Mouse (Mus musculus): Measurements from ENCODE around the gene Ablim1. TPM values are rescaled to one million over a fixed set of nuclear protein-coding genes. Genes with fewer than 3 reads are reported as not detected.
A peak's percentile ranks its signal among the peaks of the same experiment; 100 is the strongest.

The Ablim1 gene
- total RNA-seq, 2 experiments from 2014 or later: 42.8 to 52.0 TPM

DNA sequence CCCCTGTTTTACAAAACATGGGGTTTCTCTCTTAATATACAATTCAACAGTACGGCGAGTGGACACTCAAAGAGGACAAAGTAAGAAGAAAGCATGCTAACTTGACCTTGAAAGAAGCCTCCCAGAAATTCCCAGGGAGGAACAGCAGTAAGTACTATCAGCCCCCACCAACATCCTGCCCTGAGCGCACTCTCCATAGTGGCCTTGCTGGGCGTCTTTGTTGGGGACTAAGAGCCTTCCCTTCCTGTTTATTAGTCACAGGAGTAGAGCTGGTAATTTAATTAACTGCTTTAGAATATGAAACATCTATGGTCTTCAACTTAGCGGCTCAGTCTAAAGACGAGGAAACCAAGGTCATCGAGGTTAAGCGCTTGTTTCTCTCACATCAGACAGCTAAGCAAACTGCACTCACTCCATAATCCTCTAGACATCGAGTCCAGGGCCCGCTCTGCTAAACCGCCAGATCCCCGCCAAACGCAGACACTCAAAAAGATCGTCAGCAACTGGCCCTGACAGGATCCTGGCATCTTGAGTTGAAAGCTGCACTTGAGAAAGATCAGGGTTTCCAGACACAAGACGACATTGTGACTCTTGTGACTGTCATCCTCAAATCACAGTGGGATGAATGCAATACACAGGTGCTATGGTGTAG is 50.3 kb downstream of the Ablim1 start:
- no peak for DNase-seq

DNA sequence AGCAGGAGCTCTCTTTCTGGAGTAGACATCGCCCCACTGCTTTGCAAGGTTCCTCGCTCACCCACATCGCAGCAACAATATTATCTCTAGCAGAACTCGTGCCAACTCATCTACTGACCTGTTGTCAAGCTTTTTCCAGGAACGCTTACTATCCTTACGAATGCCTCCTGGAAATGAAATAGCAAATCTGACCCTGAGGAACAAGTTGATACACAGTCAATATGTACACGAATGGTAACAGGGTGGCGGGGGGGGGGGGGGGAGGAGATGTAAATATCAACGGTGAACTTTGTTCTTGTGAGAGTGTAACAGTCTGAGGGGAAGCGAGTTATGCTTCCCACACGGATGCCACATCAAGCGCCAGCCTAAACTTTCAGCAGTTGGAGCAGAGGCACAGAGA is 56.9 kb downstream of the Ablim1 start:
- DNase-seq: no peak

DNA sequence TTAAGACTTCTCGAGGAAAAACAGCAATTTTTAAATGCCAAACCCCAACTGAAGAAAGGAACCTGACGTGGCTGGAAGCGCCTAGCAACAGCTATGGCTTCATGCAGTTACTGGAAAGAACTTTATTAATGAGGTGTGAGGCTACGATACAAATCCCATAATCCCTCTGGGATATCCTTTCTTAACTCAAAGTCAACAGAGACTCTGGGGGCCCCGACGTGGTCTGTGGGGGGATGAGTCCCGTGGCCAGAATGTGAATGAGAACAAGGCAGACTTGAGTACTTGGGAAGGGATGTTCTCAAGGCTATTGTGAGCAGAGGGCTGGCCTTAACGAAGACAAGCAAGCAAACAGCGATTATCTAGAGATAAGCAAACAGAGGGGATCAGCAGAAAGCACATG is 58.1 kb downstream of the Ablim1 start:
- DNase-seq: no peak

DNA sequence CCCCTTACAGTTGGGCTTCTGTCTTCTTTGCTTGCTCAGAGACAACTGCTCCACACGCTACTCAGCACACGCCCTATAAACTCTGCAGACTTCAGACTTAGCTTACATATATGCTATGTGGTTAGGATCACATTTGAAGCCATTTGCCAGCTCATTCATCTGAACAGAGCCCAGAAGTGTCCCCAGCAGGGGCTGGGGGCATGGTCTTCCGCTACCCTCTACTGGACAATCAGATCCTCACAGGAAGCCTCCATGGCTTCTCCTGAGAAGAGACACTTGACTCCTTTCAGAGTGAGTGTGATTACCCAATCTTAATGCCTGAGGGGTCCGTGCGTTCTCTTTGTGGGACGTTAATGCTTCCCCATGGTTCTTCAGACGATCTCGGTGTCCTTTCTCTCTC is 59.6 kb downstream of the Ablim1 start:
- DNase-seq: no peak

DNA sequence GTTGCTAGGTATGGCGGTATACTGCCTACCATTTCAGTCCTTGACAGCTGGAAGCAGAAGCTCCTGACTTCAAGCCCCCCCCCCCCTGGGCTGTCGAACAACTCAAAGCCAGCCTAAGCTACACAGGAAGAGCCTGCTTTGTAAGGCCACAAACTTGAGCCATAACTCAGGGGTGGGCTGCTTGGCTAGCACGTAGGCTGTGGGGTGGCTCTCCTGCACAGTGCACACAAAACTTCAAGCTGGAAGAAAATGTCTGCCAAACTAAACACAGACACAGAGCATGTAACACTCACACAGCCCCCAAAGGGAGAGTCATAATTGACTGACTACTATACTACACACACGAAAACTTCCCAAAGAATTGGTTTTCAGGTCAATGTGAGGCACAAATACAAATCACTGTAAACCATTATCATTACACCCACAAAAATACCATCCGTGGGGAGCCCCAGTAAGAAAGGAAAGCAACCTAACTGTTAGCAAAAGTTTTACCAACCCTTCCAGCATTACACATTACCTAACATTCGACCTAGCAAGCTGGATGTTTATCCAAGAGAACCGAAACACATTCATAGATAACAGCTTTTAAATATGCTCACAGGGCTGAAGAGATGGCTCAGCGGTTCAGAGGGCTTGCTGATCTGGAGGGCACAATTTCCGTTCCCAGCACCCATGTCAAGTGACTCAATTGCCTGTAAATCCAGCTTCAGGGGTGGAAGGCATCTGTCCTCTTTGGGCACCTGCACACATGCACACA is 61.8 kb downstream of the Ablim1 start:
- no peak for DNase-seq

DNA sequence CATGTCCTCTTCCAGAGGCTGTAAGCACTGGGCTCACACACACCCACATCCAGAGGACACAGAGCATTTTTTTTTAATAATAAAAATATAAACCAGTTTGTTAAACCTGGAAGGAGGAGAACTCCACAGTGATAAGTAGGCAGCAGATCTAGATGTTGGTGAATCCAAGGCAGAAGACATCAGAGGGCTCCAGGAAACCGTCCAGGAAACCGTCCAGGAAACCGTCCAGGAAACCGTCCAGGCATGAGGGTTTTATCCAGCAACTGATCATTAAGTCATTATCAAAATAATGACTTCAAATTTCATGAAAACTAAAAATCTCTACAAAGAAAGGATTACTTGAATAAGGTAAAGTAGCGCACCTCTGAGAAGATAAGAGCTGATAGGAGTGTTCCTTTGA is 65.9 kb downstream of the Ablim1 start:
- no peak for DNase-seq

DNA sequence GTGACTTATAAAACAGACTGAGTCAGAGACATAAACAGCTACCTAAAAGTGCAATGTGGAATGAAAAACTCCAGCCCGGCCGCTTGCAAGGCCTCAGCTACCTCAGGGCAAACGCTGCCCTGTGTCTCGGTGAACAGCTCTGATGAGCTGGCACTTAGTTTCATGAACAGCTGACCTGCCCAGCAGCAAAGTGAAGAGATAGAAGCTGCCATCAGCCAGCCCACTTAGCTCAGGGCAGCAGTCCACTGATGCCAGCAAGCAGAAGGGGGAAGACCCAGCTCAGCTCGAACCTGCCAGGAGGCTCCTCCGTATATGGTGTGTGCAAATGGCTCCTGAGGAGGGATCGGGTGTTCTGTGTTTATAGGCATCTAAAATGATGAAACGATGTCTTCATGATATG is 67.5 kb downstream of the Ablim1 start:
- no peak for DNase-seq

DNA sequence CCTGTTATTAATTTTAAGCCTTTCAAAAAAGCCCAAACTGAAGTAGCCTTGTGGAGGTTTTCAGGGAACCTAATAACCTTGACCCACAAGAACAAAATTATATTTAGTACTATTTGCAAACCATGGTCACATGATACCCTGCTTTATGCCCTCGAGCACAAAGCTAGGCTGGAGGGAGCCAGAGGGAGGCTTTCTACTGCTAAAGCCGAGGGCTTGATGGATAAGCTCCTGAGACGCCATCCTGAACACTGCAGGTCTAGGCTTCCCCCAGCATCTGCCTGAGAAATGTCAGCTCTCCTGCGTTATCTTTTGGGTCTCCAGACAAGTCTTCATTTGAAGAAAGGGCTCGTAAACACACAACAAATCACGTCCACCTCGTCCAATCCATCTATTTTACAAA is 70.4 kb downstream of the Ablim1 start:
- no peak for DNase-seq

DNA sequence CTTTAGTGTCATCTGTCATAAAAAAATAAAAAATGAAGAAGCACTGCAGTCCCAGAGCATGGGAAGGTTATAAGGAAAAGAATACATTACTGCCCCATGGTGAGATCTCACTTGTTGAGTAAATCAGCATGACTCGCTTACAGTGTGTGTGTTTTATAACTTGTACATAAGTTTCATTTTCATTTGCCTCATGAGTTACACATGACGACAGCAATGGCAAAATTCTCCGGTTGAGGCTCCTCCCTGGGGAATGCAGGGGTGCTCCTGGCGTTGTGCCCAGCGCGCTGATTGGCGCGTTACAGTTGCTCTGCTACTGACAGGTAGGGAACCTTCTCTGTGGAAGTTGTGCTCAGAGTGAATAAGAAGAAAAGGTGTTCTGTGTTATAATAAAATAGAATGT is 71.1 kb downstream of the Ablim1 start:
- DNase-seq: no peak

DNA sequence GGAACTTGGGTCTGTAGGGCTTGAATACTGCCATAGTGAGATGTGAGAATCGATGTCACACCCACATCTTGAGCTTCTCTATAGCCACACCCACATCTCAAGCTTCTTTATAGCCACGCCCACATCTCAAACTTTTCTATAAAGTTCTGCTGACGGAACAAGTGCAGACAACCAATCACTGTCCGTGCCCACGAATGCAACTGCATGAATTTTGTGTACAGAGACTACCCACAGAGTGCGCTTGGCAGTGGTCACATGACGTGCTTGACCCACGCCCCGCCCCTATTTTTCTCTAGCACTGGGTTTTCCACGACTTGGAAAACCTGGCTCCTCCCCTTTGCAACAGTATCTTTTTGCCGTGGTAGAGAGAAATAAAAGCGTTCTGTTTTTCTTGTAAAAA is 71.5 kb downstream of the Ablim1 start:
- DNase-seq: no peak

DNA sequence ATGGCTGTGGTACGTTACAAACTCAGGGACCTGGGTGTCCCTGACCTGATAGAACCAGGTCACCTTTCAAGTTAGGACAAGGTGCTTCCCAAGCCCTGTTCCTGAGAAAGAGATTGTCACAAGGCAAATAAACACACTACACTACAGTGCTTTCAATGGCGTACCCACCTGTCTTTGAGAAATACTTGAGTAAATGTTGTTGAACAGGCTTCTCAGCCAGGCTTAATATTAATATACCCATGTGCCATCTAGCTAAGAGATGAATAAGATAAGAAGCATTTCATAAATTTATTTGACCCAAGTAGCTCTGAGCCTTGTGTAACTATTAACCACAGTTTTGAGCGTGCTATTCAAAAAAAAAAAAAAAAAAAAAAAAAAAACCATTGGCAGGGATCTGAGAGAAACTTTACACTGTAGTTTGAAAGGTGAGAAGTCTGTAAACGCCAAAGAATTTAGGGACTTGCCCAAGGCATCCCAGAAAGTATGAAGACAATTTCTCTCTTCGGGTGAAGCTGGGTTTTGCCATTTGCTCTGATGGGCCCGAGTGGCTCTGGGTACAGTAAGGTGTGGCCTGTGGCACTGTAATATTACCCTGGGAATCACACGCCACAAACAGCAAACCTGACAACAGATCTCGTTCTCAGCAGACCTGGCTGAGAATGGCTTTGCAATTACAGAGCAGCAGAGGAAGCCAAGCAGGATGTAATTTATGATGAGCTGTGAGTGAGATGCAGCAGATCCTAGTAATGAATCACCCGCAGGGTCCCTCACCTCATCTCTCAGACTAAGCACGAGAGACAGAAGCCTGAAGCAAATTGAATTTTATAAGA is 73.1 kb downstream of the Ablim1 start:
- DNase-seq: no peak

DNA sequence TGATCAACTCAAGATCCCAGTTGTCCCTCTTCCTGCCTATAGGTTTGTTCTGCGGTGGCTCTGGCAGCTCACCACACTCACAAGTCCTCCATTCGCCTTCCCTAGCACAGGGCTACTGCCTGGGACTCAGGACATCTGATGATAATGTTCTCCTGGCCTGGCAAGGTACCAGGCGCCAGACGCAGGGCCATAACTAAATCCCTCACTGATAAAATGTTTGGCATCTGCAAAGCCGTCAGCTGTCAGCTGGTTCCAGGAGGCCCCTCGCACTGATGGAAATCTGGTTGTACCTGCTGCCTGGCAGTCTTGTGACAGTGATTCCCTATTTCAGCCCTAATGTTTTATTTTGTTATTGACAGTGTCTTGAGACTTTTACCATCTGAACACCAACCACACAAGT is 74.5 kb downstream of the Ablim1 start:
- DNase-seq: no peak

DNA sequence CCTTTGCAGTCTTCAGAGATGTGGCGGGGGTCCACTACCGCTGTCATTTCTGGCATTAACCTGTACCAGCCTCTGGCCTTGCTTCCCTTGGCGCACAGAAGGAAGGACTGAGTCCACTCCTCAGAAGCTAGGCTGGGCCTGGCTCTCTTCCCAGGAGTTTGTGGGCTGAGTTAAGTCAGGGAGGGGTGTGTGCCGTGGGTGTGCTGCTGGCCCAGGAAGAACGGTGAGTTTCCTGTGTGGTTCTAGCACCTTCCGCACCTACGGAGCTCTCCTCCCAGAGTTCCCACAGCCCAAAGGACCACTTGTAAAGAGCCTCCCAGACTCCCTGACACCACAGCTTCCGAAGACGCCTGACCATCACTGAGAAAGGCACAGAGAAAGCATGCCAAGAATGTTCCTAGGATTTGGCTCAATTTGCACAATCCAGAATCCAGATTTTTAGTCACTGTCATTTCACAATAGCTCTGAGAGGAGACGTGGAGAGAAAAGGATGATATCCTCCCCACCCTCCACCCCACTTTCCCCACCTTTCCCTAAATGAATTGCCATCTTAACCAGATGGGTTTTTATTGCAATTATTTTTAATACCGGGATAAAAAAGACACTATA is 75.4 kb downstream of the Ablim1 start:
- peak; percentile 50 for DNase-seq

DNA sequence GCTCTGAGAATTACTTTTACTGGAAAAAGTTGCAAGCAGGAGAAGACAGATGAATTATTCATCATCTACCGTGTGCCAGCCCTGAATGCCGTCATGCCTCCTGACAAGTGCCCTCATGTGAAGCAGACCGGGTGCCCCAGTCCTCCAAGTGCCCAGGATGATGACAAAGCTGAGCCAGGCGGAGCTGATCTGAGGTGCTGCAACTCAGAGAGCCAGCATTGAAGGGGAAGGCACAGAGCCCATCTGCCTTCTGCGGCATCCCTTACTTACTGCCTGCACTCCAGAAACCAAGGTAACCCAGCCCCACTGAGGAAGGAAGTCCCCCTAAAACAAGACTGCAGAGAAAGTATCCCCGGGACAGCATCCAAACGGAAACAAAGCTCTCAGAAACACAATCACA is 76.3 kb downstream of the Ablim1 start:
- DNase-seq: no peak

DNA sequence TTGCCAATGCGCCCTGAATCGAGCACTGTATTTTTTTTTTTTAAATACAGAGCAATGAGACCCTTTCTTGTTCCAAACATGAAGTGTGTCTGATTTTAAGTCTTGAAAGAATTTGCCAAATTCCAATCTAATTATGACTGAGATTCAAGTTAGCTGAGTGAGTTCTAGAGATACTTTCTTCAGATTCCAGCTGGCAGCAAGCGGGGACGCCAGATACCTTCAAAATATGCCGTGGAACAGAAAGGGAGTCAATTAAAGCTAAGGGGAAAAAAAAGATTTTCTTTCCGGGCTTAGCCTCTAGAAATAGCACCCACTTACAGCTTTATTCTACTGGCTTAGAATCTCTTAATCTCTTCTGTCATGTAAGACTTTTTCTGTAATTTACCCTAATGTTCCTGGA is 77.2 kb downstream of the Ablim1 start:
- DNase-seq: no peak

DNA sequence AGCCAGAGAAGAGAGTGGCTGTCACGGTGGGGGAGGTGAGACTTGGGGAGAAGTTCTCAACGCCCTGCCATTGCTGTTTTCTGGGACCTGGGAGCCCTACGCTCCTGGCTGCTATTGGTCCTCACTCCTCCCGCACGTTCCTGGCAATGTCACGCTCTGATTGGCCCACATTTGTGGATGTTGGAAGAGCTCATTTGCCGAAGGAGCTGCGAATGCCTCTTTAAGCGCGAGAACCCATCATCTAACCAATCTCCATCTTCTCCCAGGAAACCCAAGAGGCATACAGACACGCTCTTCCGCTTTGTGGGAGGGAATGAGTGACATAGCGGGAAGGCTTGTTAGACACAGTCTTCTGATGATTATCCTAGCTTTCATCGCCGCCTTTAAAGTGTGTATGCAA is 78.1 kb downstream of the Ablim1 start:
- DNase-seq: no peak

DNA sequence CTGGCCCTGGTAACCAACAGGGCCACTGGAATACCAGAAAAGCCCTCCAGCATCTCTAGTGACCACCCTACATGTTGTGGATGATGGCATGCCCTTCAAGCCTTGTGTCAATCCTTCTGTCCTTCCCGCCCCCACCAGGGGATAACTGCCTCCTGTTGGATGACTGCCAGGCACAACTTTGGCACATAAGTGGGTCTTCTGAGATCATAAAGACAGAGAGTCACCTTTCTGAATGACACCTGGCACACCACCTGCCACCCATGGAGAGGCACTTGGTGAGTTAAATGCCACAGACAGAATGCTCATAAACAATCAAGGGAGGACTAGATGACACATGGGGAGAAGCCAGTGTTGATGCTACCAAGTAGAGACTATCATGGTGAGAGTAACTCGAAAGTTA is 78.8 kb downstream of the Ablim1 start:
- no peak for DNase-seq

DNA sequence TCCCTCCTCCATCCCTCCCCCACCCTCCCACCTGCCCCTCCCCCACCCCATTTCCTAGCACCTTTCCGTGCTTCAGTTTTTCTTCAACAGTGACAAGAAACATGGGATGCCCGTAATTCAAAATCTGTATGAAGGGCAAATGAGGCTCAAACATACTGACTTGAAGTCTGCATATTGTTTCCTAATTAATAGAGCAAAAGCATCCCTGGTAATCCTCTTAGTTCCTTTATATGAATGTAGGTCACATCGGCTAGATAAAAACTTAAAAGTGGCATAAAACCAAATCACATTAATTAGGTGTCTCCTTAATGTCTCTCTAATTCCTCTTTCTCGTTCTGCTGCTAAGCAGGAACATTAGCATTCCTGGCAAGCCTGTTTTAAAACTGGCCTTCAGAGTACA is 83.7 kb downstream of the Ablim1 start:
- no peak for DNase-seq

DNA sequence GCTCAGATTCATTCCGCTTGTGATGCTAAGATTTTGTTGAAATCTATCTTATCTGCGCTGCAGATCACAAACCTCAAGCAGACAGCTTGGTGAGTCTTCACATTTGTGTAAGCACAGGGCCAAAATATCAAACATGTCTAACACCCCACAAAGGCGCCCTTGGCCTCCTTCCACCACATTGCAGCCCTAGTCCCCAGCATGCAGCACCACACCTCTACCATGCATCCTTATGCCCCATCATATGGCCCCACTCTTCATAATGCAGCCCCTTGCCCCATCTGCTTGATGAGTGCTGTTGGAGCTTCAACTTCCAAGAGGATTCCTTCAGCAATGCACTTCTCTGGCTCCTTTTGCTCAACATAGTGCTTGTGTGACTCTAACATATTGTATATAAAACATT is 85.6 kb downstream of the Ablim1 start:
- no peak for DNase-seq

DNA sequence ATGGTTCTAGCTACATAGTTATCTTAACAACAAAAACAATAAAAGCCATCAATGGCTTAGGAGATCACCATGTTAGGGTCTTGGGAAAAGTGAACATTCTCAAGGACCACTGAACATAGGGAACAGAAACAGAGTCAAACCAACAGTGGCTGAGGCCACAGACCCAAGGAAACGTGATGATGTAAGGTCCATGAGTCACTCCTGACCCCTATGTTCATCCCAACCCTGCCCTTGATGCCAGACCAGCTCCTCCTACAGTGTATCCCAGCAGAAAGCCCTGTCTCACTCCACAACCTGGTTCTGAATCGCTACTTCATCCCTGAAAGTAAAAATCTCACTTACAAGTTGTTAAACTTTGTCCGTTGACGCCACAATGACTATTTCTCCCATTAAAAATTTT is 86.1 kb downstream of the Ablim1 start:
- no peak for DNase-seq

DNA sequence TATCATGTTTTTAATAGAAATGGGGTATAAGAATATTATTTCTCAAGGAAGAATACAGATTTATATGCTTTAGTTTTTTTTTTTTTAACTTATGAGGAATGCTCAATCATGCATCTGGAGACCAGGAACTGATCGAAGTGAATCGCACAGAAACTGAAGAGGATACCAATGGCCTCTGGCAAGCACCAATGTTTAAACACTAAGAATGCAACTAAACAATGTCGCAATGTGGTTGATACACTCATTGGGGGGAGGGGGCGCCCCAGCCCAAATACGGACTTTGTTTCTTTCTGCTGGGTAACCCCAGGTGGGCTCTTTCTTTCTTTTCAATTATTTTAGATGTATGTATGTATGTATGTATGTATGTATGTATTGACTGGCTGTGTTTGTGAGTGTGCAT is 90.3 kb downstream of the Ablim1 start:
- no peak for DNase-seq

DNA sequence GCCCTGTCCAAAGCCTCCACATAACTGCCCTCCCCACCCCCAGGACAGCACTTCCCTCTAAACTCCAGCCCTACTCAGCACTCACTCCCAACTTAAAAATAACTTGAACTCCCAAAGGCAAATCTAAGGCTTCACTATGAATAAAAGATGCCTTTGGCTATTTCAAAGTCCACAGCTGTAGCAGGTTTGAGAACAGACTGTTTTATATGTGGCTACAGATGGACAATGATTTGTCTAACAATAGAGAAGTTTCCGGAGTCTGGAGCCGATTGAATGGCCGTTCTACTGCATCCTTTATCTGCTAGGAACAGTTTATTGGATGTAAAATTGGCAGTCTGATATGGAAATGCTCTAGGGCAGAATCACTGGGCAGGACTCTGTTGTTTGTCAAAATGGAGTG is 91.0 kb downstream of the Ablim1 start:
- DNase-seq: no peak

DNA sequence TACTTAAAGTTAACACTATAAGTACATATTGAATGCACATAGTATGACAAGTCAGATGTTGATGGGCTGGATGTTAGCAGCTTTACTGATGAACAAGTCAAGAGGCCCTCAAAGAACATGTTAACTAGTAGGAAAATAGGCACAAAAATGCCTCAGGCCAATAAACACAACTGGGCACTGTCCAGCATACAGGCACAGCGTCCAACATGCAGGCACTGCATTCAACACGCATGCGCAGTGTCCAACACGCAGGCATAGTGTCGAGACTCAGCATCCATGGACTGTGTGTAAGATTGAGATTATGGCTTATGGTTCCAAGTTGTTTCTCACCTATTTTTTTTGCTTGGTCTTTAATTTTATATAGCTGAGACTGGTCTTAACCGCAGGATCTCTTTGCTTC is 92.1 kb downstream of the Ablim1 start:
- no peak for DNase-seq

Data from gastrocnemius, postnatal 10 days (tissue).